Mouse (Mus musculus) forebrain, embryonic 14.5 days (tissue): ENCODE measurements around the gene Scyl1. TPM values are rescaled to one million over a fixed set of nuclear protein-coding genes. Genes with fewer than 3 reads are reported as not detected.

Experiments
- ATAC-seq: fragments of 200-750 bp; cut with Nextera tagmentation; 2 replicates; pipeline ENCODE4 v1.8.0; 2017; ENCODE audit warnings: mild to moderate bottlenecking, moderate library complexity
- DNase-seq: peaks from one replicate; pipeline ENCODE4 v3.0.0-alpha.2; 2015; ENCODE audit warnings: low spot score
- H3K27ac ChIP-seq: fragments of 300-500 bp; sonication (generic); 2 replicates; pipeline ENCODE4 v1.5.1; 2014; ENCODE audit warnings: low read depth, mild to moderate bottlenecking, control low read depth, low read length, moderate library complexity
- H3K27me3 ChIP-seq: fragments of 300-500 bp; sonication (generic); replicated peaks from 2 replicates; pipeline ENCODE4 v1.6.1; 2014; ENCODE audit warnings: low read length, control low read depth, mixed read lengths; ENCODE audit not compliant: control insufficient read depth, insufficient read depth
- H3K36me3 ChIP-seq: fragments of 300-500 bp; sonication (generic); 2 replicates; pipeline ENCODE4 v1.6.1; 2014; ENCODE audit warnings: low read length, control low read depth; ENCODE audit not compliant: control insufficient read depth, insufficient read depth
- H3K4me1 ChIP-seq: fragments of 300-500 bp; sonication (generic); 2 replicates; pipeline ENCODE4 v1.6.1; 2014; ENCODE audit warnings: antibody characterized with exemption, low read length, control low read depth; ENCODE audit not compliant: control insufficient read depth, insufficient read depth
- H3K4me2 ChIP-seq: fragments of 300-500 bp; sonication (generic); 2 replicates; pipeline ENCODE4 v1.6.1; 2014; ENCODE audit warnings: mild to moderate bottlenecking, control low read depth, low read length
- H3K4me3 ChIP-seq: fragments of 300-500 bp; sonication (generic); 2 replicates; pipeline ENCODE4 v1.5.1; 2014; ENCODE audit warnings: low read depth, low read length, control low read depth
- H3K9ac ChIP-seq: fragments of 300-500 bp; sonication (generic); 2 replicates; pipeline ENCODE4 v1.6.1; 2014; ENCODE audit warnings: mild to moderate bottlenecking, low read length, control low read depth, moderate library complexity
- H3K9me3 ChIP-seq: fragments of 300-500 bp; sonication (generic); replicated peaks from 2 replicates; pipeline ENCODE4 v1.6.1; 2016; ENCODE audit warnings: low read length, control low read depth, mixed read lengths; ENCODE audit not compliant: control insufficient read depth
- WGBS: fragments of 180-500 bp; shearing (Covaris S2); extraction: QIAGEN DNeasy Blood & Tissue Kit; methylation state at CpG from one replicate; pipeline ENCODE4 v1.1.7; 2014; 5-methylcytosine and 5-hydroxymethylcytosine counted together
- polyA plus RNA-seq: library from polyadenylated mRNA; unstranded; fragments of >200 nt; fragmentation: Nextera tagmentation; extraction: Ambion mirVana; gene quantifications from 2 replicates; pipeline ENCODE4 v1.2.1, GENCODE M21; 2014

Scyl1 gene
- polyA plus RNA-seq, 1 experiment from 2014 or later, result 56.1 TPM

DNA sequence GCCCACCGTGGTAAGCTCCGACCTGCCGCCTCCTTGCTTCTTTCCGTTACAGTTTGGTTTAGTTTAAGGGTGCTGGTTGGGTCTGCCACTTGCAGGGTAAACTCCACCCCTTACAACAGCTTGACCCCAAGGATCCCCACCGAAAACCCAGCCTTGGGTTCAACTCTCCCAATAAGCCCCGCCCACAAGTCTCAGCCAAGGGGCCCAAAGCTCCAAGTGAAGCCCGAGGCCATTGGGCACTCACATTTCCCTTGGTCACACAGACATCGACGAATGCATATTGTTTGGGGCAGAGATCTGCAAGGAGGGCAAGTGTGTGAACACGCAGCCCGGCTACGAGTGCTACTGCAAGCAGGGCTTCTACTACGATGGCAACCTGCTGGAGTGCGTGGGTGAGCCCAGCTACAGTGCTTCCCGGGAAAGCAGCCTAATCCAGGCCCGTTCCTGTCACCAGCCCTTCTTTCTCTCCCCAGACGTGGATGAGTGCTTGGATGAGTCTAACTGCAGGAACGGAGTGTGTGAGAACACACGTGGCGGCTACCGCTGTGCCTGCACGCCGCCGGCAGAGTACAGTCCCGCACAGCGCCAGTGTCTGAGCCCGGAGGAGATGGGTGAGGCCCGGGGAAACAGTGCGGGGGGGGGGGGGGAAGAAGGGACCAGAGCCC is 14.8 kb downstream of the Scyl1 start:
- WGBS, result 8% methylated on average over 28 of the region's 29 CpGs
- peak overlapping the region; percentile 42; the same call in 1 of the 2 replicates for H3K9ac ChIP-seq
- no peak overlapping the region for H3K4me3 ChIP-seq
- peaks cover 44% of the 10 kb centered on the region for H3K36me3 ChIP-seq
- peaks cover 4% of the 10 kb centered on the region; the same call in 1 of the 2 replicates for H3K4me1 ChIP-seq
- no peaks in the 10 kb centered on the region for H3K9me3 ChIP-seq
- DNase-seq (peak; percentile 32), ATAC-seq (peak; percentile 61)
- peak overlapping the region; percentile 28; the same call in 1 of the 2 replicates for H3K4me2 ChIP-seq
- H3K27ac ChIP-seq, result no peak overlapping the region
- peaks cover 26% of the 10 kb centered on the region for H3K27me3 ChIP-seq

DNA sequence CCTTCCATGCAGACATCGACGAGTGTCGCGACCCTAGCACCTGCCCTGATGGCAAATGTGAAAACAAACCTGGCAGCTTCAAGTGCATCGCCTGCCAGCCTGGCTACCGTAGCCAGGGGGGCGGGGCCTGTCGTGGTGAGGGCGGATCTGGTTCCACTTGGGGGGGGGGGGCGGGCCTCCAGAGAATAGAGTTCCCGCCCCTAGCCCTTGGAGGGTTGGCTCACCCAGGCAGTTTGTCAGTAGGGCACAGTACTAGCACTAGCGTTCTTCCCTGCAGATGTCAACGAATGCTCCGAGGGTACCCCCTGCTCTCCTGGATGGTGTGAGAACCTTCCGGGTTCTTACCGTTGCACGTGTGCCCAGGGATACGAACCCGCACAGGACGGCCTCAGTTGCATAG is 19.5 kb downstream of the Scyl1 start:
- peak; percentile 56; the same call in 1 of the 2 replicates for ATAC-seq
- Histone ChIP-seq H3K36me3 (no peaks in the 10 kb centered on the region; the same call in 1 of the 2 replicates), H3K27ac (no peak overlapping the region), H3K4me1 (no peaks in the 10 kb centered on the region), H3K27me3 (peaks cover 34% of the 10 kb centered on the region), H3K9me3 (no peaks in the 10 kb centered on the region), H3K4me3 (no peak overlapping the region), H3K4me2 (no peak overlapping the region), H3K9ac (no peak overlapping the region; the same call in 1 of the 2 replicates)
- WGBS, result 7% methylated on average over 18 of the region's 20 CpGs
- DNase-seq, result peak; percentile 55

DNA sequence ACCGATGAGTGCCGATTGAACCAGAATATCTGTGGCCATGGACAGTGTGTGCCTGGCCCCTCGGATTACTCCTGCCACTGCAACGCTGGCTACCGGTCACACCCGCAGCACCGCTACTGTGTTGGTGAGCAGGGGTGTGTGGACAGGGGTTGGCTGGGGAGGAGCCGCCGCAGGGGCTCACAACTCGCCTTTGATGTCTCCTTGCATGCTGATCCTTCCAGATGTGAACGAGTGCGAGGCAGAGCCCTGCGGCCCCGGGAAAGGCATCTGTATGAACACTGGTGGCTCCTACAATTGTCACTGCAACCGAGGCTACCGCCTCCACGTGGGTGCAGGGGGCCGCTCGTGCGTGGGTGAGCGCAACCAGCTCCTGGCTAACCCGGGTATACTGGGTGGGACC is 20.3 kb downstream of the Scyl1 start:
- DNase-seq, result no peak

DNA sequence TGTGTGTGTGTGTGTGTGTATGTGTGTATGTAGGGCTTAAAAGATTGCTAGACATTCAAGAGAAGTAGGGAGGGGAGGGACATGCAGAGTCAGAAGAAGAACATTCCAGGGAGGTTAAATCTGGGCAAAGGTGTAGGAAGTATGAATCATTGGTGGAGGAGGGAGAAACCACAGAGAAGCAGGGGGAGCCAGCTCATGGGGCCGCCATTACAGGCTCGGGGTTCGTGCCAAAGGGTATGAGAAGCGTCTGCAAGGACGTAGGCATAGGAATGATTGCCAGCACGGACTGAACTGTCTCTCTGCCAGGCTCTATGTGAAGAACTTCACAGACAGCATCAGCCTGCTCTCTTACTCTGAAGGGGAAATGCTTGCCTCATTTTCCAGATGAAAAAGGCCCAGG is 21.7 kb downstream of the Scyl1 start:
- ATAC-seq (no peak), DNase-seq (no peak)
- H3K9me3 ChIP-seq, result no peaks in the 10 kb centered on the region
- H3K27me3 ChIP-seq, result peaks cover 21% of the 10 kb centered on the region
- H3K36me3 ChIP-seq, result no peaks in the 10 kb centered on the region; the same call in 1 of the 2 replicates
- H3K9ac ChIP-seq, result no peak overlapping the region
- no peak overlapping the region for H3K4me2 ChIP-seq
- 68% methylated on average over 6 of the region's 6 CpGs for WGBS
- H3K27ac ChIP-seq, result no peak overlapping the region
- peaks cover 11% of the 10 kb centered on the region for H3K4me1 ChIP-seq
- no peak overlapping the region for H3K4me3 ChIP-seq

More for the DNA sequence above, 20.3 kb downstream of the Scyl1 start:
- WGBS, result 13% methylated on average over 22 of the region's 22 CpGs
- Histone ChIP-seq H3K4me3 (no peak overlapping the region), H3K9me3 (no peaks in the 10 kb centered on the region), H3K4me2 (no peak overlapping the region), H3K27me3 (peaks cover 26% of the 10 kb centered on the region), H3K36me3 (no peaks in the 10 kb centered on the region; the same call in 1 of the 2 replicates), H3K9ac (no peak overlapping the region; the same call in 1 of the 2 replicates), H3K4me1 (peaks cover 3% of the 10 kb centered on the region), H3K27ac (no peak overlapping the region)
- no peak for ATAC-seq

DNA sequence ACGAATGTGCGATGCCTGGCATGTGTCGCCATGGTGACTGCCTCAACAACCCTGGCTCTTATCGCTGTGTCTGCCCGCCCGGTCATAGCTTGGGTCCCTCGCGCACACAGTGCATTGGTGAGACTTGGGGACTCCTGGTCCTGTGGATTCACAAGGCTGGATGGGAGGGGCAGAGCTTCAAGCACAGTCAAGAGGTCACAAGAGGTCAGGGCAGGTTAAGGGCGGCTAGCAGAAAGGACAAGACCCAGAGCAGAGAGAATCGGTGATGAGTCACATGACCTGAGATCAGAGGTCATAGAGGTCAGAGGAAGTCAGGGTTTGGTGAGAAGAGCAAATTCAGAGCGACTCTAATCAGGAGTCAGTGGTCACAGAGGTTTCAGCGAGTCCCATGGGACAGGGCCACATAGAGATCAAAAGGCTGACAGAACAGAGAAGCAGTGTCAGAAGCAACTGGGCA is 24.3 kb downstream of the Scyl1 start:
- H3K9ac ChIP-seq, result no peak overlapping the region
- H3K4me3 ChIP-seq, result no peak overlapping the region
- no peak overlapping the region for H3K4me2 ChIP-seq
- 39% methylated on average over 12 of the region's 12 CpGs for WGBS
- no peaks in the 10 kb centered on the region for H3K9me3 ChIP-seq
- ATAC-seq, result no peak
- peaks cover 27% of the 10 kb centered on the region for H3K27me3 ChIP-seq
- H3K36me3 ChIP-seq, result no peaks in the 10 kb centered on the region
- H3K27ac ChIP-seq, result no peak overlapping the region
- DNase-seq, result peak; percentile 30
- H3K4me1 ChIP-seq, result peaks cover 18% of the 10 kb centered on the region

- H3K9me3 ChIP-seq, result no peaks in the 10 kb centered on the region
- 3% methylated on average over 36 of the region's 36 CpGs for WGBS
- H3K4me3 ChIP-seq, result peak overlapping the region; percentile 13
- H3K27ac ChIP-seq, result no peak overlapping the region
- peaks cover 22% of the 10 kb centered on the region for H3K27me3 ChIP-seq
- H3K4me2 ChIP-seq, result peak overlapping the region; percentile 48
- DNase-seq, result peak; percentile 27
- no peaks in the 10 kb centered on the region for H3K36me3 ChIP-seq
- peaks cover 23% of the 10 kb centered on the region for H3K4me1 ChIP-seq
- H3K9ac ChIP-seq, result peak overlapping the region; percentile 46
- no peak for ATAC-seq
Measured at GRCm38 (mm10) chr19:5745756-5746710, 25.2 kb downstream of the Scyl1 start.

- DNase-seq, result no peak
- peak overlapping the region; percentile 25; the same call in 1 of the 2 replicates for H3K9ac ChIP-seq
- no peak overlapping the region for H3K4me3 ChIP-seq
- H3K4me2 ChIP-seq, result no peak overlapping the region
- no peak overlapping the region for H3K27ac ChIP-seq
- WGBS, result 64% methylated on average over 5 of the region's 5 CpGs
- peaks cover 10% of the 10 kb centered on the region for H3K27me3 ChIP-seq
- no peak for ATAC-seq
- peaks cover 30% of the 10 kb centered on the region for H3K4me1 ChIP-seq
- no peaks in the 10 kb centered on the region for H3K36me3 ChIP-seq
- no peaks in the 10 kb centered on the region for H3K9me3 ChIP-seq
Measured at GRCm38 (mm10) chr19:5743576-5743975, 27.6 kb downstream of the Scyl1 start.

- peak overlapping the region; percentile 98 for H3K4me2 ChIP-seq
- ATAC-seq (peak; percentile 41), DNase-seq (peak; percentile 38)
- no peaks in the 10 kb centered on the region for H3K36me3 ChIP-seq
- peaks cover 10% of the 10 kb centered on the region for H3K27me3 ChIP-seq
- WGBS, result 1% methylated on average over 32 of the region's 32 CpGs
- peaks cover 30% of the 10 kb centered on the region for H3K4me1 ChIP-seq
- peak overlapping the region; percentile 94 for H3K27ac ChIP-seq
- no peaks in the 10 kb centered on the region for H3K9me3 ChIP-seq
- H3K9ac ChIP-seq, result peak overlapping the region; percentile 70
- peak overlapping the region; percentile 52 for H3K4me3 ChIP-seq
Measured at GRCm38 (mm10) chr19:5742241-5742641, 29.0 kb downstream of the Scyl1 start.
